Mouse (Mus musculus) right cerebral cortex, postnatal 14 days (tissue): ENCODE measurements around the gene Otog.

Experiments
- DNase-seq: peaks from one replicate; pipeline ENCODE4 v3.0.0; 2022

The Otog gene

GRCm38 (mm10) chr7:46285161-46285839 is 44.5 kb downstream of the Otog start:
- no peak for DNase-seq

DNA sequence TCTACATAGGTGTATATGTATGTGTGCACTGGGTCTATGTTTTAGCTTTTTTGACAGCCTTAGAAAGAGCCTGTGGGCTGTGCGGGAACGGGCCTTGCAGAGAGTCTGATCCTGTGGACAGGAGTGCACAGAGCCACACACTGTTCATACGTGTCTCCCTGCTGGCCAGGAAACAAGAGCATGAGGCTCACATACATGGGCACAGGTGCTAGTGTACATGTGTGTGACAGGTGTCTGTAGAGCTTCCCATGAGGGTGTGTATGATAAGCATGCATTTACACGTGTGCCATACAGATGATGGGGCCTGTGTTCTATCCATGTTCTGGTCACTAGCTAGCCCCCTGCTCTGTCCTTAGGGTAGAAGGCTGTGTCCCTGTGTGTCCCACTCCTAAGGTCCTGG is 45.6 kb downstream of the Otog start:
- no peak for DNase-seq

DNA sequence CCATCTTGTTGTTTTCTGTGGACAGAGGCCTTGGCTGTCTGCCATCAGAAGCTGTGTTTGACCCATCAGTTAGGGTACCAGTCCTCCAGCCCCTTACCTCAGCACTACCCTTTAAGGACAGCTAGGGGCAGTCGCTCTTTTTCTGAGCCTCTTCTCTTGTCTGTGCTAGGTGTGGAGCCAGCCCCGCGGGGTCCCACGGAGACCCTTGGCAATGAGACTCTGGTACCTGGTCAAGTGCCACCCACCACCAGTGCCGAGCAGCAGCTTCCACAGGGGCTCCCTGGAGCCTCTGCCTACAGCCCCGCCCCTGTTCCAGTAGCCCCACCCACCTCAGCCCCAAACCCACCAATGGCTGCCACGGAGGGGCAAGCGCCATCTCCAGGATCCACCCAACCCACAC is 46.3 kb downstream of the Otog start:
- no peak for DNase-seq

- DNase-seq, result no peak
Observed at GRCm38 (mm10) chr7:46296330-46296729, 55.5 kb downstream of the Otog start.

GRCm38 (mm10) chr7:46301031-46301632 is 60.3 kb downstream of the Otog start:
- no peak for DNase-seq

DNA sequence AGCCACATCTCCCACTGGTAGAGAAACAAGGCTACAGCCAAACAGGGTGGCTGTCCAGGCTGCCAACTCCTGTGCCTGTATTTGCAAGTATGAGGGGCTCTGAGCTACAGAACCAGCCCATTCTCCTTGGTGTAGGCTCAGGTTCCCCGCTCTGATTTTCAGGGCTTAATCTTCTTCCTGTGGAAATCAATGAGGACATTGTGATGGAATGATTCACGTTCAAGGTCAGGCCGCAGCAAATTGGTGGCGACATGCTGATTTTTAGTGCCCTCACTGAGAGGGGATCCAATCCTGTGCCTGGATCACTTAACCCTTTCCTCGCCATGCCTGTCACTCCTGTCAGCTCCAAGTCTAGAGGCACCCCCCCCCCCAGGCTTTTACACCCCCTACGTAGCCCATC is 72.7 kb downstream of the Otog start:
- no peak for DNase-seq

- no peak for DNase-seq
Observed at GRCm38 (mm10) chr7:46314220-46315009, 73.6 kb downstream of the Otog start.

DNA sequence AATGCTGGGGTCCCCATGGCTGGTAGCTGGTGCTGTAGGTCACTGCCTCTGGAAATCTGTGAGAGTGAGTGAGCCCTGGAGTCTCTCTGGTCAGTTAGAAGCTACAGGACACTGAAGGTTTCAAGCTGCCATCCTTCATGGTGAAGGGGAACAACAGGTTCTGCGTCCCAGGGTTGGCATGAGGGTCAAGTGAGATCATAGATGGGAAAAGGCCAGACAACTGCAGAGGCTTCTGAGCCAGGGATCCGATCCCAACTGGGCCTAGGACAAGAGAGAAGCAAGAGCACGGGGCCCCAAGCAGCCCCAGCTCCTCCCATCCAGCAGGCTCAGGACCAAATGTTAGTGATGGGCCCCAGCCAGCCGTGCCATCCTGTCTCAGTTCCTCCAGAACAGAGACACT is 74.9 kb downstream of the Otog start:
- no peak for DNase-seq

GRCm38 (mm10) chr7:46316948-46317347 is 76.2 kb downstream of the Otog start:
- no peak for DNase-seq

DNA sequence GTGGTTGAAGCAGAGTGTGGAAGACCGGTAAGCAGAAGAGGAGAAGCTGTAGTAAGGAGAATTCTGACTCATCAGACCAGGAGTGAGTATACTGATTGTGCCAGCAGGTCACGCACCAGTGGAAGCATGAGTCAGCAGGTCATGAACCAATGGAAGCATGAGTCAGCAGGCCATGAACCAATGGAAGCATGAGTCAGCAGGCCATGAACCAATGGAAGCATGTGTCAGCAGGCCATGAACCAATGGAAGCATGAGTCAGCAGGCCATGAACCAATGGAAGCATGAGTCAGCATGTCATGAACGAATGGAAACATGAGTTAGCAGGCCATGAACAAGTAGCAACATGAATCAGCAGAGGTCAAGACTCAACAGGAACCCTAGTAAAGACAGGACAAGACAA is 80.5 kb downstream of the Otog start:
- DNase-seq, result no peak

DNA sequence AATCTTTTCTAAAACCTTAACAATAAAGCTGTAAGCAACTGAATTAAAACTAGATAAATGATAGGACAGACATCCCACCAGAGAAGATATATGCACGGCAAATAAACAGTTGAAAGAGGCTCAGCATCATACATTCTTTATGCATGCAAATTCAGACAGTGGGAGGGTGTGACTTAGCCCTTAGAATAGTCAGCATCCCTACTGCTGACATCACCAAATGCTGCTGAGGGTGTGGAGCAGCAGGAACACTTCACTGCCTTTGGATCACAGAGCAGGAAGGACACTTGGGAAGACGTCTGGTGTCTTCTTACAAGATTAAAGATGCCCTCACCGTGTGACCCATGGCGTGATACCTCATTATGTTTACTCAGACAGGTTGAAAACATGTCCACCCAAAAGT is 87.1 kb downstream of the Otog start:
- DNase-seq, result no peak

- DNase-seq, result no peak
Observed at GRCm38 (mm10) chr7:46337397-46337796, 96.6 kb downstream of the Otog start.

DNA sequence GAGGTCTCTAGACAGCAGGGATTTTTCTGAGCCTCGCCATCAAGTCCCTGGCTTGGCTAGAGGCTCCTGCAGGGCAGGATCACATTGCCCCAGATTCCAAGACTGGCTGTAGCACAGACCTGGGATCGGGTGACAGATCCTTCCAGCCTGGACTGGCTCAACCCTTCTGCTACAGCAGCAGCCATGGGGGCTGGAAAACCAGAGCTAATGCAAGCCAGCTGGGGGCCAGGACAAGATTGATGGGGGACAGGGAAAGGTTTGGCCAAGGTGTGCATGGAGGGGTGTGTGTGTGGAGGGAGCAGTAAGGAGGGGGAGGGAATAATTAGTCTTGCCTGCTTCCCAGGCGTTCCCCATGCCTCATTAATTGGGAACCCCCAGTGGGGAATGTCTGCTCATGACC is 99.0 kb downstream of the Otog start:
- DNase-seq, result no peak

DNA sequence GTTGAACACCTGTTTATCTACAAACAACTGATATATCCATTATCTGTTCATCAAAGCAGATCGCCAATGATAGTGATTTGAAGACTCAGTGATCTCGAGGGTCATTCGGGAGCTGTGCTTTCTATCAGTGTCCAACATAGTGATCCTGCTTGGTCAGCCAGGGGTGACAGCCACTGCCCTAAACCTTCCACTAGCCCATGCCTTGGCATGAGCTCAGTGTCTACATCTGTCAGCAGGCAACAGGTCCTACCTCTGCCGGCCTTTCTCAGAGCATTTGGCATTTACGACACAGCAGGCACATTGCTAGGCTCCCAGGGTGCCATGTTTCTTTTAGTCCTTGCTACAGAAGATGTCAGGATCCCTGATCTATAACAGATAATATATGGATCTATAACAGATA is 99.5 kb downstream of the Otog start:
- no peak for DNase-seq

DNA sequence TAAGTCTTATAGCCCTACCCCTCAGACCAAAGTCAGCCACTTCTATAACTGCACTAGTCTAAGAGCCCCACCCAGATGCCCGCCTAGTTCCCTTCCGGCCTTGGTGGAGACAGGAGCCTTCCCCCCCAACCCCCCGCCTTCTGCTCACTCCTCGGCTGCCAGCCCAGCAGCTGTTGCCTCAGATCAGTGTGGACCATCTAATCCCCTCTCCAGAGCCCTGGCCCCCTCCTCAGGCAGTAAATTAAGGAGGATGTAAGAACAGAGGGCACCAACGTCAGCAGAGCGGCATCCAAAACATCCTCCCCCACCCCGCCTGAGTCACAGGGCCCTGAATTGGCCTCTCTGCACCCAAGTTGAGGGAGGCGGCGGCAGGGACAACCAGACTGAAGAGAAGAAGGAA is 100.7 kb downstream of the Otog start:
- DNase-seq, result no peak

- DNase-seq, result no peak
Observed at GRCm38 (mm10) chr7:46347692-46348091, 106.9 kb downstream of the Otog start.

DNA sequence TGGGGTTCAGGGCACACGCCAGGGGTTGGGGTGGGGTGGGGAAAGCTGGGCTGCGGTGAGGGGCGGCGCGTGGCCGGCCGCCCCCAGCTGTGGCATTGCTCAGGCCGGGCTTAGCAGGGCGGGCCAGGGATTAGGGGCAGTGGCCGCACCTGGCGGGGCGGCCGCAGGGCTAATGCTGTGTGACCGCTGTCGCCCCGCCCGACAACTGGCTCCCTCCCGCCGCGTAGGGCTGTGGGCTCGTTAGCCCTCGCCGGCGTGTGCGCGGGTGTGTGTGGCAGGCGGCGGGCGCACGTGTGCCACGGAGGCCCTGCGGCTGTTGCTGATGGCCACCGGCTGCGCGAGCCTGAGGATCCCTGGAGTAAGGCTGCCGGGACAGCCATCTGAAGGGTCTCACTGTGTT is 108.0 kb downstream of the Otog start:
- peak; percentile 42 for DNase-seq

DNA sequence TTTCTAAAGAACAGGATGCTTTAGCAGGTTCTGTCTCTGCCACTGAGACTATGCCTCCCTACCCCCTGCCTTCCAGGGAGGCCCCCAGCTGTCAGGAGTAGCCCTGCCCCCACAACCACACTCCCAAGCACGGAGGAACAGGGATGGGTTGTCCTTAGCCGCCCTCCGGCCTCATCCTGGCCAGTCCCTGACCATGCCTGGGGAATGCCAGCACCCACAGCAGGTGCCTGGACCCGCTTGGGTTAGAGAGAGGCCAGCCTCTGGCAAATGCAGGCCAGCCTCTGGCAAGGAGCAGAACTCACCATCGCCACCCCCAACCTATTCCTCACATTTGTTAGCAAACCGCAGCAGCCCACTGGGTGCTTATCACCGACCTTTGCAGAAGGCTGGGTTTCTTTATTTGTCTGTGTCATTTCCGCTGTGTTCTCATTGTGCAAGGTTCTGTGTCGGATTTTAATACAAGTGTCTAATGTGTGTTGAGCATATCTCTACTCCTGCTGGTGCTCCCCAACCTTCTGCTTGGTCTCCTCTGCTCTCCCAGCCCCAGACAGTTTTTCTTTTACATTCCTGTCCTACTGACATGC is 109.4 kb downstream of the Otog start:
- DNase-seq, result no peak

DNA sequence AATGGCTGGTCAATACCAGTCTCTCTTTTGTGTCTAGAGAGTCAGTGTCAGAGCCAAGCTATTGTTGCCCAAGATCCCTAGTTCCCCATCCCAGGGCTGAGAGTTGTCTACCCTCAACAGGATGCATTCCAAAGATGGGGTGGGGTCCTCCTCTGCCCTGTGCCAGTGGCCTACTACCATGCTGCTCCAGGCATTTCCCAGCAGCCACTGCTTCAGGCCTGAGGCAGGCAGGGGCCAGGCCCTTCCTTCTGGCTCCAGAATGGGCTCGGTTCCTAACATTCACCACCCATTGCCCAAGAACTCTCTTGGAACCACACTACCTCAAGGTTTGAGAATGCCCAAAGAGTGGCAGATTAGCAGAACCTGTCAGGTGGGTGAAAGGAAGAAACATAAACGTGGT is 112.0 kb downstream of the Otog start:
- DNase-seq, result no peak

- DNase-seq, result no peak
Observed at GRCm38 (mm10) chr7:46353216-46353615, 112.4 kb downstream of the Otog start.

GRCm38 (mm10) chr7:46353875-46354274 is 113.1 kb downstream of the Otog start:
- DNase-seq, result no peak
